Mouse (Mus musculus) small intestine, adult 2 months (tissue): ENCODE results near the gene Cachd1.

Source experiments
- CTCF ChIP-seq: fragments of 200-500 bp; IDR thresholded peaks from 2 replicates; pipeline ENCODE4 v1.5.1; 2012; ENCODE audit warnings: low read depth, mild to moderate bottlenecking, control low read depth, inconsistent platforms, low read length, moderate library complexity, mixed read lengths; ENCODE audit not compliant: insufficient replicate concordance, insufficient read length; ENCODE audit errors: extremely low read depth
- POLR2A ChIP-seq: fragments of 200-500 bp; IDR thresholded peaks from 2 replicates; pipeline ENCODE4 v1.6.1; 2012; ENCODE audit warnings: low read depth, mild to moderate bottlenecking, control low read depth, inconsistent platforms, low read length, moderate library complexity

- no peak for TF ChIP-seq CTCF
- TF ChIP-seq POLR2A = no peak
These were observed 46.1 kb downstream of the Cachd1 start for GRCm38 (mm10) chr4:100822526-100822925.
